Mouse (Mus musculus): Measurements from ENCODE around the gene Olfr170. TPM values are rescaled to one million over a fixed set of nuclear protein-coding genes. Genes with fewer than 3 reads are reported as not detected.
"Not testable (repeated sequence)": the region's sequence is repeated elsewhere in the genome, so short reads cannot be mapped to it uniquely, and the experiment has no call there.

Olfr170 gene
- polyA plus RNA-seq (2015; fragmentation: Nextera tagmentation; extraction: Ambion mirVana) = not detected in 2 replicates

- not testable (repeated sequence) for H3K27me3 ChIP-seq; H3K9ac ChIP-seq; ATAC-seq (ENCODE audit: insufficient number of reproducible peaks, low FRiP score, low TSS enrichment, low read depth); H3K36me3 ChIP-seq; H3K9me3 ChIP-seq (replicated peaks); H3K4me3 ChIP-seq (replicated peaks); H3K4me2 ChIP-seq (replicated peaks); H3K27ac ChIP-seq (replicated peaks); H3K4me1 ChIP-seq
- WGBS = 81% methylated on average over 2 of the region's 2 CpGs
Observed at GRCm38 (mm10) chr16:19611782-19612181, at the start of gene Olfr170. Gene Olfr170 (minus strand): TSS chr16:19611882.

DNA sequence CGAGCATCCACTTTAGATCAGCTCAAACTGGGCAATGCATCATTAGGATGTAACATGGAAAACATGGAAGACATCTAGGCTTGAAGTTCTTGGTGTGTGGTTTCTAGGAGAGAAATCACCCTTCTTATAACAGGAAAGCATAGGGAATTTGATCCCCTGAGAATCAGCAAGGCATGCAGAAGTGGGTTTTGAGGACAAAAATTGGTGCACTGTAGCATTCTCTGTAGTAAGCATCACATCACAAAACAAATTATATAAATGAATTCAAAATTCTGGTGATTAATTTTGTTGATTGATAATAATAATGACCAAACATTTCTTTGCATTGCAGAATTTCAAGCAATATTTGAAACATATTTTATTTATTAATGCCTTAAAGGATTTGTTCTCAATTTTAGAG lies 18.1 kb upstream of the Olfr170 start, which contains the start of gene Olfr171:
Olfr171 (minus strand) TSS at position 101 of the 400 bp plus-strand sequence.
- ATAC-seq (ENCODE audit: insufficient number of reproducible peaks, low FRiP score, low TSS enrichment, low read depth) = no peak
- WGBS = 88% methylated on average over 1 of the region's 1 CpGs

GRCm38 (mm10) chr16:19603166-19603565 lies 8.5 kb downstream of the Olfr170 start:
- no peaks in the 10 kb centered on the region for H3K9me3 ChIP-seq (replicated peaks)
- H3K36me3 ChIP-seq = no peaks in the 10 kb centered on the region
- H3K27ac ChIP-seq (replicated peaks) = no peak overlapping the region
- no peak overlapping the region for H3K9ac ChIP-seq
- H3K4me1 ChIP-seq = no peaks in the 10 kb centered on the region
- H3K4me2 ChIP-seq (replicated peaks) = no peak overlapping the region
- H3K27me3 ChIP-seq = no peaks in the 10 kb centered on the region
- 45% methylated on average over 2 of the region's 2 CpGs for WGBS
- H3K4me3 ChIP-seq (replicated peaks) = no peak overlapping the region
- no peak for ATAC-seq (ENCODE audit: insufficient number of reproducible peaks, low FRiP score, low TSS enrichment, low read depth)

More for the DNA sequence above, 18.1 kb upstream of the Olfr170 start, which contains the start of gene Olfr171:
- Histone ChIP-seq H3K27ac (replicated peaks) (no peak within 1 kb of the TSS), H3K4me1 (no peaks in the 10 kb centered on the region), H3K4me3 (replicated peaks) (no peak within 1 kb of the TSS), H3K27me3 (no peaks in the 10 kb centered on the region), H3K4me2 (replicated peaks) (no peak within 1 kb of the TSS), H3K9ac (no peak within 1 kb of the TSS), H3K36me3 (no peaks in the 10 kb centered on the region), H3K9me3 (replicated peaks) (no peaks in the 10 kb centered on the region)

DNA sequence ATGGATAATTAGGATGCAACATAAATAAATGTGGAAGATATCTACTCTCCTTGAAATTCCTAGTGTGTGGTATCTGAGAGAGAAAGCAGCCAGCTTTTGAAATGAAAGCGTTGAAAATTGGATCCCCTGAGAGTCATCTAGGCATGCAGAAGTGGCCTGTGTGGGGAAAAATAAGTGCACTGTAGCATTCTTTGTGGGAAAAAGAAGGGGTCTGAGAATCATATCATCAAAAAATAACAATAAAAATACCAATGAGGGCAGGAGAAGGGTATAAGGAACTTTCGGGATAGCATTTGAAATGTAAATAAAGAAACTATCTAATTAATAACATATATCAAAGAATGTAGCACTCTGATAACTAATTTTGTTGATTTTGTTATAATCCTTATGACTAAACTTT lies 40.0 kb downstream of the Olfr170 start, which contains the start of gene Olfr169:
Olfr169 (minus strand) TSS at position 101 of the 400 bp plus-strand sequence.
- H3K4me2 ChIP-seq (replicated peaks); H3K27ac ChIP-seq (replicated peaks); H3K36me3 ChIP-seq; H3K27me3 ChIP-seq; H3K4me1 ChIP-seq; ATAC-seq (ENCODE audit: insufficient number of reproducible peaks, low FRiP score, low TSS enrichment, low read depth); H3K9ac ChIP-seq; H3K4me3 ChIP-seq (replicated peaks); H3K9me3 ChIP-seq (replicated peaks): not testable (repeated sequence)
- 75% methylated on average over 2 of the region's 2 CpGs for WGBS

Other genes with a start within 250 kb of the Olfr170 start
- gene Olfr165, start 188.7 kb downstream of the Olfr170 start, polyA plus RNA-seq (2015; fragmentation: Nextera tagmentation; extraction: Ambion mirVana) = not detected in 2 replicates
- not detected in 2 replicates for gene Olfr166, start 128.2 kb downstream of the Olfr170 start, polyA plus RNA-seq (2015; fragmentation: Nextera tagmentation; extraction: Ambion mirVana)
- gene Olfr167, start 89.6 kb downstream of the Olfr170 start, polyA plus RNA-seq (2015; fragmentation: Nextera tagmentation; extraction: Ambion mirVana) = not detected in 2 replicates
- gene Olfr168, start 76.3 kb downstream of the Olfr170 start, polyA plus RNA-seq (2015; fragmentation: Nextera tagmentation; extraction: Ambion mirVana) = not detected in 2 replicates
- gene Olfr169, start 40.1 kb downstream of the Olfr170 start, polyA plus RNA-seq (2015; fragmentation: Nextera tagmentation; extraction: Ambion mirVana) = 0.07 TPM in 1 of 2 replicates, not detected in the other
- not detected in 2 replicates for gene Olfr171, start 18.0 kb upstream of the Olfr170 start, polyA plus RNA-seq (2015; fragmentation: Nextera tagmentation; extraction: Ambion mirVana)
- gene Lamp3, start 94.5 kb upstream of the Olfr170 start, polyA plus RNA-seq (2015; fragmentation: Nextera tagmentation; extraction: Ambion mirVana) = 0.09 TPM in 1 of 2 replicates, not detected in the other
- gene B3gnt5, start 148.3 kb upstream of the Olfr170 start, polyA plus RNA-seq (2015; fragmentation: Nextera tagmentation; extraction: Ambion mirVana) = 12.8 and 13.6 TPM in 2 replicates

Measured in embryonic facial prominence, embryonic 15.5 days (tissue).